Mouse (Mus musculus) liver, adult 2 months (tissue): ENCODE data around the gene Lbh.

ENCODE experiments used
- CTCF ChIP-seq: fragments of 200-500 bp; IDR thresholded peaks from 2 replicates; pipeline ENCODE4 v1.5.1; 2011; ENCODE audit warnings: low read depth, low read length, control low read depth
- POLR2A ChIP-seq: fragments of 200-500 bp; IDR thresholded peaks from 2 replicates; pipeline ENCODE4 v1.6.1; 2011; ENCODE audit warnings: low read length, control low read depth; ENCODE audit not compliant: insufficient read depth; ENCODE audit errors: extremely low read depth

DNA sequence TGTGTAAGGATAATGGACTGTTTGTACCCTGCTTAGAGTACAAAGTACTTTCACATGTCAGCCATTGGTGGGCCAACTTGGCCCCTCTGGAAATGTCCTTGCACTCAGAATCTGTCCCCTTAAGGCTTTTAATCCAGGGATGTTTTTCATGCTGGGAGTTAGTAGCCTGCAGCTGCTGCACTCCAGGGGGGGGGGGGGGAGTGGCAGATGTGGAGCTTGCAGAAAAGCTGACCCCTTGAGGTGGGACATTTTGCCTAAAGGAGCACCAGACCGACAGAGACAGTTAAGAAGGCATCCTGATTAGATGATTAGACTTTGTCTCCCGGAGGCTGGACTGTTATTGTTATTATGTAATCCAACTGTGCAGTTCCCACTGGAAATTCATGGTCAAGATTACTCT lies 2.3 kb downstream of the Lbh start:
- TF ChIP-seq CTCF (no peak), POLR2A (no peak)
